Mouse (Mus musculus): ENCODE measurements around the gene Bpifa5.

- TF ChIP-seq POLR2A (IDR thresholded peaks at IDR 0.05; ENCODE audit: insufficient read depth, low read length) (no peak), CTCF (IDR thresholded peaks at IDR 0.05; ENCODE audit: low read depth, low read length) (no peak)
Measured at GRCm38 (mm10) chr2:154163306-154163705, 899 bp downstream of the Bpifa5 start.

Data from ES-Bruce4 (cell line).